ENCODE assay signal across 9 mouse cellular contexts in the genomic region with DNA sequence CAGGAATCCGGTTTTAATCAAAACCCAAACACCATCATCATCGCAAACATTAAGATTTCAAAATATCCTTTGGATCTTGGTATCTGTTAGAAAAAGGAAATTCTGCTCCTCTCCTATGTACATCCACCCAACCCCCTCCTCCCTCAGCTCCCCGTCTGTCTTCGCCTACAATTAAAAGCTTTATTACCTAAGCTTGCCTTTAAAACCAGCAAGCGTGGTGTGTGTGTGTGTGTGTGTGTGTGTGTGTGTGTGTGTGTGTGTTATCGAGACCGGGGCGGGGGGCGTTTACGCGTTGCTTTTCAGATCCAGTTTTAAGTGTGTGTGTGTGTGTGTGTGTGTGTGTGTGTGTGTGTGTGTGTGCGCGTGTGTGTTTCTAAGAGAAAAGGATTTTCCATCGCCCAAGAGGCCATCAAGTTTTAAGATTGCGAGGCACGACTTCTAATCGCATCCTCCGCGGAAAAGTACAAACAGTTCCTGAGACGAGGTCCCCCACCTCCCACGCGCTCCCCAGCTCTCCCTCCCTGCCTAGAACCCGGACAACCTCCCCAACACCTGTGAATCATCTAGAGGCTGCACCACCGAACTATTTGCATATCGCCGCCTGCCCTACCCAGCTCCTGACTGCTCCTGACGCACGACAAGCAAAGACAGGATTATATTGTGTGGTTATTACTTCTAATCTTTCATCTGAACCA. TPM values are rescaled to one million over a fixed set of nuclear protein-coding genes. Genes with fewer than 3 reads are reported as not detected.
A peak's percentile ranks its signal among the peaks of the same experiment; 100 is the strongest.
DNase-seq lines count a peak whose midpoint lies in the region; ATAC-seq and TF ChIP-seq lines count a peak whose summit lies in the region.
"Had no signal": no experiment of that assay in that cellular context is flagged by ENCODE, and none has a peak within 500 bp of the region (broad histone marks: within the 10 kb centered on the region; RNA-seq: fewer than 3 reads in every experiment).

No protein-coding gene starts in this region.

- peaks cover 38% of the 10 kb centered on the region for H3K4me1 ChIP-seq in forebrain, embryonic 10.5 days
- H3K4me1 ChIP-seq in midbrain, embryonic 15.5 days, result peaks cover 27% of the 10 kb centered on the region

- H3K27me3 ChIP-seq in forebrain, embryonic 10.5 days (ENCODE audit: poor library complexity, severe bottlenecking), result peaks cover 10% of the 10 kb centered on the region
- H3K27me3 ChIP-seq in midbrain, embryonic 15.5 days (replicated peaks), result no peaks in the 10 kb centered on the region

- peak overlapping the region; percentile 89; the same call in 1 of the 2 replicates for H3K9ac ChIP-seq in midbrain, embryonic 15.5 days

- H3K4me3 ChIP-seq in forebrain, embryonic 10.5 days, result peak overlapping the region; percentile 67
- peak overlapping the region; percentile 89 for H3K4me3 ChIP-seq in layer of hippocampus, adult 2 months
- H3K4me3 ChIP-seq in midbrain, embryonic 15.5 days, result peak overlapping the region; percentile 92

- H3K36me3 ChIP-seq in forebrain, embryonic 10.5 days (replicated peaks), result no peaks in the 10 kb centered on the region
- no peaks in the 10 kb centered on the region for H3K36me3 ChIP-seq in midbrain, embryonic 15.5 days (replicated peaks)

- peak overlapping the region; percentile 77 for H3K4me2 ChIP-seq in midbrain, embryonic 15.5 days

- peak; percentile 43 for ATAC-seq in midbrain, embryonic 15.5 days (replicated peaks)

- peak overlapping the region; percentile 51; the same call in 1 of the 2 replicates for H3K27ac ChIP-seq in forebrain, embryonic 10.5 days
- peak overlapping the region; percentile 95 for H3K27ac ChIP-seq in layer of hippocampus, adult 2 months
- peak overlapping the region; percentile 91 for H3K27ac ChIP-seq in midbrain, embryonic 15.5 days

- DNase-seq in embryo, embryonic 10 days (ENCODE audit: low spot score), result peak; percentile 28
- DNase-seq in embryo, embryonic 9.5 days (ENCODE audit: extremely low spot score), result no peak
- peak; percentile 12 for DNase-seq in adrenal gland, adult 8-10 months
- DNase-seq in forebrain, embryonic 10.5 days (ENCODE audit: extremely low spot score, low spot score), result peak; percentile 34
- peak; percentile 62 to 70 for DNase-seq in layer of hippocampus, adult 2 months (ENCODE audit: low spot score in 2 of 2)
- no peak for DNase-seq in natural killer cell, adult 2 months (ENCODE audit: low spot score in 2 of 2)
- DNase-seq in spleen, postnatal 14 days (ENCODE audit: low spot score in 2 of 2), result no peak

- TF ChIP-seq CTCF in layer of hippocampus, adult 2 months (conservative IDR thresholded peaks at IDR 0.05), result no peak

- WGBS in forebrain, embryonic 10.5 days, result 3% methylated on average over 28 of the region's 28 CpGs
- 4% methylated on average over 28 of the region's 28 CpGs for WGBS in midbrain, embryonic 15.5 days

- no peaks in the 10 kb centered on the region for H3K9me3 ChIP-seq in forebrain, embryonic 10.5 days
- no peaks in the 10 kb centered on the region for H3K9me3 ChIP-seq in midbrain, embryonic 15.5 days

RNA-seq across cellular contexts. Expression of gene Snap25, which starts 1.4 kb away (rescaled TPM):
- total RNA-seq in adrenal gland, adult 8-10 months (2022), result 10 to 100 TPM; 43.7 to 80.6 (median 62.5) TPM
- 3.6 and 4.7 TPM in 2 replicates for polyA plus RNA-seq in forebrain, embryonic 10.5 days (2016; fragmentation: Nextera tagmentation; extraction: Ambion mirVana)
- 1,000 to 10,000 TPM; 2,121 to 2,268 TPM for total RNA-seq in layer of hippocampus, adult 2 months (2021)
- polyA plus RNA-seq in midbrain, embryonic 15.5 days (2015; fragmentation: Nextera tagmentation; extraction: Ambion mirVana), result 148 and 162 TPM in 2 replicates
- total RNA-seq: common myeloid progenitor, adult 5-6 weeks had no signal

Comparison
In these comparisons a context has a peak if more than half of its experiments do, and no peak if none do; other contexts are left out.
1. DNase-seq: peak in embryo, embryonic 10 days (single experiment), adrenal gland, adult 8-10 months (single experiment), forebrain, embryonic 10.5 days (single experiment) and layer of hippocampus, adult 2 months (2 of 2); none in embryo, embryonic 9.5 days (single experiment), natural killer cell, adult 2 months (0 of 2) and spleen, postnatal 14 days (0 of 2).
2. RNA of gene Snap25, which starts 1.4 kb away (total RNA-seq): 2,121 to 2,268 TPM in layer of hippocampus, adult 2 months; 43.7 to 80.6 TPM in adrenal gland, adult 8-10 months; every median in the first group is over 10 times any median in the second.
3. Peak in every context shown above with its lines, with median percentiles within 50 percentile points of each other: H3K27ac ChIP-seq and H3K4me3 ChIP-seq.